Mouse (Mus musculus) liver, embryonic 15.5 days (tissue): ENCODE data around the gene Syncrip. TPM values are rescaled to one million over a fixed set of nuclear protein-coding genes. Genes with fewer than 3 reads are reported as not detected.
"Not testable (repeated sequence)": the region's sequence is repeated elsewhere in the genome, so short reads cannot be mapped to it uniquely, and the experiment has no call there.

Experiments used
- ATAC-seq: fragments of 200-750 bp; cut with Nextera tagmentation; 2 replicates; pipeline ENCODE4 v1.8.0; 2017; ENCODE audit warnings: moderate number of reproducible peaks, mild to moderate bottlenecking, moderate library complexity; ENCODE audit not compliant: insufficient read depth
- H3K27ac ChIP-seq: fragments of 300-500 bp; sonication (generic); replicated peaks from 2 replicates; pipeline ENCODE4 v1.5.1; 2015; ENCODE audit warnings: mild to moderate bottlenecking, inconsistent platforms
- H3K27me3 ChIP-seq: fragments of 300-500 bp; sonication (generic); 2 replicates; pipeline ENCODE4 v1.6.1; 2015; ENCODE audit warnings: mild to moderate bottlenecking, inconsistent platforms
- H3K36me3 ChIP-seq: fragments of 300-500 bp; sonication (generic); replicated peaks from 2 replicates; pipeline ENCODE4 v1.6.1; 2015; ENCODE audit warnings: moderate library complexity, mild to moderate bottlenecking, inconsistent platforms
- H3K4me1 ChIP-seq: fragments of 300-500 bp; sonication (generic); replicated peaks from 2 replicates; pipeline ENCODE4 v1.6.1; 2015; ENCODE audit warnings: inconsistent platforms
- H3K4me2 ChIP-seq: fragments of 300-500 bp; sonication (generic); 2 replicates; pipeline ENCODE4 v1.6.1; 2015; ENCODE audit warnings: moderate library complexity, mild to moderate bottlenecking, inconsistent platforms
- H3K4me3 ChIP-seq: fragments of 300-500 bp; sonication (generic); replicated peaks from 2 replicates; pipeline ENCODE4 v1.5.1; 2015; ENCODE audit warnings: mild to moderate bottlenecking, inconsistent platforms
- H3K9ac ChIP-seq: fragments of 300-500 bp; sonication (generic); 2 replicates; pipeline ENCODE4 v1.6.1; 2015; ENCODE audit warnings: moderate library complexity, mild to moderate bottlenecking, inconsistent platforms
- H3K9me3 ChIP-seq: fragments of 300-500 bp; sonication (generic); replicated peaks from 2 replicates; pipeline ENCODE4 v1.6.1; 2016; ENCODE audit warnings: inconsistent platforms
- WGBS: fragments of 180-500 bp; shearing (Covaris S2); methylation state at CpG from one replicate; pipeline ENCODE4 v1.1.7; 2015; ENCODE audit warnings: mixed read lengths; ENCODE audit not compliant: insufficient replicate concordance; 5-methylcytosine and 5-hydroxymethylcytosine counted together
- polyA plus RNA-seq: library from polyadenylated mRNA; unstranded; fragments of >200 nt; fragmentation: Nextera tagmentation; extraction: Ambion mirVana; gene quantifications from 2 replicates; pipeline ENCODE4 v1.2.1, GENCODE M21; 2015

Syncrip gene
- polyA plus RNA-seq, 1 experiment from 2014 or later: 33.1 TPM

- H3K27me3 ChIP-seq: peaks cover 21% of the 10 kb centered on the region
- H3K36me3 ChIP-seq: peaks cover 15% of the 10 kb centered on the region
- no peaks in the 10 kb centered on the region for H3K9me3 ChIP-seq
- H3K4me3 ChIP-seq: peak overlapping the region; percentile 98
- peak overlapping the region; percentile 95 for H3K4me2 ChIP-seq
- WGBS: 0% methylated on average over 41 of the region's 43 CpGs
- peaks cover 38% of the 10 kb centered on the region for H3K4me1 ChIP-seq
- no peak; the same call in 1 of the 2 replicates for ATAC-seq
- H3K9ac ChIP-seq: peak overlapping the region; percentile 95
- H3K27ac ChIP-seq: peak overlapping the region; percentile 92
Measured at GRCm38 (mm10) chr9:88481791-88482160, 598 bp downstream of the Syncrip start.

DNA sequence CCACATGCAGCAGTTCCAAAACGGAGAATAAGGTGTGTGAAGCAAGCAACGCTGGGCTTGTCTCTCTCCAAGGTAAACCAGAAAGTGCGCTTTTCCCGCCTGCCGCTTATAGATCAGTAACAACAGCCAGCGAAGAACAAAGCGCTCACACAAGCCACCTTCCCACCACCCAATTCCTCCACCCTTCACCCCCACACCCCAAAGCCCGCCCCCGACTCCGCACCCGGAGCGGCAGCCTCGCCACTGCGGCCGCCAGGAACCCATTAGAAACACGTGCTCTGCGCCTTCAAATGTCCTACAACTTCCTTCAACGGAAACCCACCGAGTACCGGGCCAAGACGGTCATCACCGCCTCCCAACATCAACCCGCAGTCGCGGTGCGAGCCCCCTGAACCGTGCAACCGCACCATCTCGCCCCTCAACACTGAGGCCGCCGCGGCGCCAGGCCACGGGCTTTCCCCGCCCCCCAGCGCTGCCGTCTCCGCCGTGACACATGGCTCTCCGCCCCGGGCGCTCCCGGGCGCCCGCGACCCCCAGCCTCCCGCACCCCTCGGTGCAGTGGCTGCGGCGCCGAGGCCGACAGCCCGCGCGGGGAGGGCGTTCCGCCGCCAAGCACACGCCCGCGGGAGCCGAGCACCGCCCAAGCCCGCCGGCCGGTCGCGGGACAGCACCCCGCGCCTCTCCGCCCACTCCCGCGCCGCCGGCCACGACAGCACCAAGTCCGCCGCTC is 1.1 kb downstream of the Syncrip start:
- Histone ChIP-seq H3K4me2 (peak overlapping the region; percentile 95), H3K27ac (peak overlapping the region; percentile 92), H3K9ac (peak overlapping the region; percentile 95), H3K4me3 (peak overlapping the region; percentile 98), H3K9me3 (no peaks in the 10 kb centered on the region), H3K27me3 (peaks cover 21% of the 10 kb centered on the region), H3K4me1 (peaks cover 38% of the 10 kb centered on the region), H3K36me3 (peaks cover 21% of the 10 kb centered on the region)
- WGBS: under 1% methylated on average over 75 of the region's 78 CpGs
- ATAC-seq: peak; percentile 40

DNA sequence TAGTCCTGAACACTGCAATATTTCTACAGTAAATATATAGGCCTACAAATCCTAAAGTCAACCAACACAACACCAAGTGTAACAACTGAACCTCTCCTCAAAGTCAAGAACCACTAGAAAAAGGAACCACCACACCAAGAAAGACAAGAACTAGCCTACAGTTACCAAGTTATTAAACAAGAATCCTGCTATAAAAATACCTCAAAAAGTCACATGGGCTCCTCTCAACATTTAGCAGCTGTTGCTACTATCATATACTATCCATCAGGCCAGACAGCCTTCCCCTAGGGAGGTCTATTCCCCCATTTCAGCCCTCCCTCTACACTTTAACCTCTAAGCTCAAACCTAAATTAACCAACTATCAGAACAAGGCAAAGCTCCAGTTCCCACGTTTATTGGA is 2.3 kb downstream of the Syncrip start:
- Histone ChIP-seq H3K36me3 (peaks cover 31% of the 10 kb centered on the region), H3K27ac (no peak overlapping the region)

DNA sequence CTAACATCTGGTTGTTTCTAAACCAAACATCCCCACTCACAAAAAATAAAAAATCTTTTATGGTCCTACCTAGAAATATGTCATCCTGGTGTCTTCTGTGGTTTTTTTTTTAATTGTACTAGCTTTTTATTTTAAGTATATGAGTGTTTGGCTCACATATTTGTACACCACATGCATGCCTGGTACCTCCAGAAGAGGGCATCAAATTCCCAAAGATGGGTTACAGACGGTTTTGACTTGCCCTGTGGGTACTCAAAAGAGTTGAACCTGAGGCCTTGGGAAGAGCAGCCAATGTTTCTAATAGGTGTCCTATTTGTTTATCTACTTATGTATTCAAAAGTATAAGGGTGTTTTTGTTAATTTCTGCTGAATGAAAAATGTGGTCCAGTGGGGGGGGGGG is 6.2 kb downstream of the Syncrip start:
- ATAC-seq: no peak
- no peak overlapping the region for H3K9ac ChIP-seq
- no peak overlapping the region for H3K4me2 ChIP-seq
- H3K4me1 ChIP-seq: peaks cover 17% of the 10 kb centered on the region
- WGBS: 60% methylated on average over 1 of the region's 1 CpGs
- peaks cover 60% of the 10 kb centered on the region for H3K36me3 ChIP-seq
- H3K27me3 ChIP-seq: no peaks in the 10 kb centered on the region
- no peak overlapping the region for H3K4me3 ChIP-seq
- H3K9me3 ChIP-seq: no peaks in the 10 kb centered on the region
- no peak overlapping the region for H3K27ac ChIP-seq

More for the DNA sequence above, 2.3 kb downstream of the Syncrip start:
- H3K9ac ChIP-seq: peak overlapping the region; percentile 26
- H3K4me1 ChIP-seq: peaks cover 38% of the 10 kb centered on the region
- H3K4me2 ChIP-seq: peak overlapping the region; percentile 95
- H3K27me3 ChIP-seq: peaks cover 21% of the 10 kb centered on the region
- ATAC-seq: no peak
- 2% methylated on average over 1 of the region's 1 CpGs for WGBS
- H3K9me3 ChIP-seq: no peaks in the 10 kb centered on the region
- peak overlapping the region; percentile 98 for H3K4me3 ChIP-seq

DNA sequence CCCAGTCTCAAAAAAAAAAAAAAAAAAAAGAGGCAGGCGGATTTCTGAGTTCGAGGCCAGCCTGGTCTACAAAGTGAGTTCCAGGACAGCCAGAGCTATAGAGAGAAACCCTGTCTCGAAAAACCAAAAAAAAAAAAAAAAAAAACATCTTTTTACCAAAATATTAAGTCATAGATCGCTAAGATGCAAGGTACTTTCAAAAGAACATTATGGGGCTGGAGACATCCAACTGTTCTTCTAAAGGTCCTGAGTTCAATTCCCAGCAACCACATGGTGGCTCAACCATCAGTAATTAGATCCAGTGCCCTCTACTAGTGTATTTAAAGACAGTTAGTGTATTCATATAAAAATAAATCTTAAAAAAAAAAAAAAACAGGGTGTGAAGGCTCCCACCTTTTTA is 21.4 kb downstream of the Syncrip start:
- H3K36me3 ChIP-seq: peaks cover 63% of the 10 kb centered on the region
- H3K4me3 ChIP-seq, H3K27me3 ChIP-seq, ATAC-seq, H3K9ac ChIP-seq, H3K9me3 ChIP-seq, H3K27ac ChIP-seq, H3K4me2 ChIP-seq, H3K4me1 ChIP-seq: not testable (repeated sequence)
- whole genome bisulfite sequencing: 79% methylated on average over 3 of the region's 4 CpGs

- Histone ChIP-seq H3K9me3 (no peaks in the 10 kb centered on the region), H3K36me3 (0 out of 2 replicates have a peak, but pooled peaks cover 3% of the 10 kb centered on the region), H3K4me1 (peaks cover 19% of the 10 kb centered on the region), H3K27ac (no peak overlapping the region), H3K27me3 (no peaks in the 10 kb centered on the region), H3K9ac (no peak overlapping the region), H3K4me2 (peak overlapping the region; percentile 97), H3K4me3 (no peak overlapping the region)
- WGBS: 26% methylated on average over 5 of the region's 5 CpGs
- ATAC-seq: no peak
Measured at GRCm38 (mm10) chr9:88439991-88440390, 42.4 kb downstream of the Syncrip start.

DNA sequence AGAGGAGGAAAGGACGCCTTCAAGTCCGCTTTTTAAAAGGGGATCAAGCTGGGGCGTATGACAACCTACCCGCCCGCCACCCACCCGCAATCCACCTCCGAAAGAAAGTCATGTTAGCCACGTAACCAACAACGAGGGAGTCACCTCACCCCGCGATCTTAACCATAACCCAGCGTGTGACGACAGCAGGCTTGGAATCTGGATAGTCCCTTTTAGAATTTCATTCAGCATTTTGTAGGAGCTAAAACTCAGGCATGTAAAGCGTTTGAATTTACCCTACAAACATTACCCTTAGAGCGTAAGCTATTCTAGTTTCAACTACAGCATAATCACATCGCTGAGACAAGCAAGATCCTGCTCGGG is 43.2 kb downstream of the Syncrip start:
- Histone ChIP-seq H3K4me1 (peaks cover 19% of the 10 kb centered on the region), H3K27me3 (no peaks in the 10 kb centered on the region), H3K9ac (peak overlapping the region; percentile 88), H3K4me2 (peak overlapping the region; percentile 97), H3K9me3 (no peaks in the 10 kb centered on the region), H3K36me3 (no peaks in the 10 kb centered on the region), H3K27ac (peak overlapping the region; percentile 93), H3K4me3 (peak overlapping the region; percentile 92)
- WGBS: under 1% methylated on average over 17 of the region's 17 CpGs
- peak; percentile 21; the same call in 1 of the 2 replicates for ATAC-seq

DNA sequence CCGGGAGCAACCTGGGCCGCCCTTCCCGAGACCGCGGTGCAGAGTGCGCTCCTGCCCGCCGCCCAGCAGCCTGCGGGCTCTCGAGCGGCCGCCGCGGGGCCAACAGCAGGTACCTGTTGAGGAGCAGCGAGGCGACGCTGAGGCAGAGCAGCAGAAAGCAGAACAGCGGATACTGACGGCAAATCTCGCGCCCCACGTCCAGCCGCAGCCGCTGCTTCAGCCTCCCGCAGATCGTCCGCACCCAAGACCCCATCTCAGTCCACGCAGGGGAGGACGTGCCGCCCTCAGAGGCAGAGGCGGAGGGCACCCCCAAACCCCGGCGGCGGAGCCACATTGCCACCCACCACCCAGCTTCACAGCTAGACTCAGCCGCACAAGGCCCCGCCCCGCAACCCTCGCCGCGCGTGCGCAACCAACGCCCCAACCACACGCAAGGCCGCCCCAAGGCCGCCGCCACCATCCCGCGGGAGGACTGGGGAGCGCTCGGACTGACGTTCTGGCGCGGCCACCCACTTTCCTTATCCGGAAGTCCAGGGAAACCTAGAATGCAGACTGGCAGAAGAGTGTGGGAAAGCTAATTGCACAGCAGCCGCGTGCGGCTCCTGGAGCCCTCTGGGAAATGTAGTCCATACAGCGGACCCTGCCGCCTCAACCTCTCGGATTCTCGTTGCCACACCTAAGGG is 43.7 kb downstream of the Syncrip start, which contains the start of gene Snx14:
TSS of gene Snx14 (minus strand) at position 404 of the 683 bp plus-strand sequence.
- ATAC-seq: peak; percentile 97
- H3K9ac ChIP-seq: peak within 1 kb of the TSS; percentile 88
- H3K9me3 ChIP-seq: no peaks in the 10 kb centered on the region
- H3K27ac ChIP-seq: peak within 1 kb of the TSS; percentile 93
- peak within 1 kb of the TSS; percentile 97 for H3K4me2 ChIP-seq
- peaks cover 19% of the 10 kb centered on the region for H3K4me1 ChIP-seq
- H3K4me3 ChIP-seq: peak within 1 kb of the TSS; percentile 92
- 0% methylated on average over 62 of the region's 62 CpGs for WGBS
- no peaks in the 10 kb centered on the region for H3K36me3 ChIP-seq
- H3K27me3 ChIP-seq: no peaks in the 10 kb centered on the region

- H3K4me2 ChIP-seq: peak overlapping the region; percentile 97
- no peaks in the 10 kb centered on the region for H3K27me3 ChIP-seq
- WGBS: under 1% methylated on average over 15 of the region's 15 CpGs
- no peaks in the 10 kb centered on the region for H3K36me3 ChIP-seq
- H3K4me1 ChIP-seq: peaks cover 19% of the 10 kb centered on the region
- H3K9me3 ChIP-seq: no peaks in the 10 kb centered on the region
- peak overlapping the region; percentile 92 for H3K4me3 ChIP-seq
- ATAC-seq: peak; percentile 14; the same call in 1 of the 2 replicates
- H3K9ac ChIP-seq: peak overlapping the region; percentile 88
- H3K27ac ChIP-seq: peak overlapping the region; percentile 93
Measured at GRCm38 (mm10) chr9:88438237-88438554, 44.2 kb downstream of the Syncrip start.

DNA sequence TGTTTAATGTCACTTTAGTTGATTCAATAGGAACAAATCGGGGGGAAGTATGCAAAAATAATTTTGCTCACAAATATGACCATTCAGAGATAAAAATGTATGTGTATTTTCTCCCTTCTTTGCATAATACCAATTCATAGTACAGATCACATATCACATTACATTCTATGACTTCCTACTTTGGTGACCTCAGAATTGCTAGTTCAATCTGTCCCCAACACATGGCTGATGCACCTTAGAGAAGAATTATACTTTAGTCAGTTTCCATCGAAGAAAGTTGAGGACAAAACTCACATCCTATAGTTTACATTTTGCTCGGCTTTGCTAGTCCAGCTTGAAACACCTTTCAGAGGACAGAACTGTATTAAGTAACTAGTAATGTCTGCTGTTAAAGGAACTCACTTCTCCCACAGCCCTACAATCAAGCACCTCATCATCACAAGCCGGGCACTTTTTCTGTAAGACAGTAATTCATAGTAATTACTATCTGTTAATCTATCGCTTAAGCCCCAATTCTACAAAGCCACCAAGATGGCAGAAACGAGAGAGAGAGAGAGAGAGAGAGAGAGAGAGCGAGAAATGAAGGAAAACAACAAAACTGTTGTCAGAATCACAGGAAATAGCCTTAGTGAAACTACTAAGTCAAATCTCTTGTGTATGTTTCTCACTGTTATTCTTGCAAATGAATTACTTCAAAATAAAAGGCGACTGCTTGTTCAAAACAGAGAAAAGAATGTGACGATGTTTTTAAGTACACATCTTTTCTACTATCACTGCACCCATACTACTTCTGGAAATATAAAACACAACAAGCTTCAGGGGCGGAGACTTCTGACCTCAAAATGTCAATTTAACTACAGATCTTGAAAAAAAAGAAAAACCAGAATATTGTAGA is 44.8 kb downstream of the Syncrip start:
- Histone ChIP-seq H3K9ac (peak overlapping the region; percentile 88), H3K27ac (peak overlapping the region; percentile 93), H3K4me2 (peak overlapping the region; percentile 97), H3K4me1 (peaks cover 19% of the 10 kb centered on the region), H3K27me3 (no peaks in the 10 kb centered on the region), H3K9me3 (no peaks in the 10 kb centered on the region), H3K4me3 (peak overlapping the region; percentile 92), H3K36me3 (no peaks in the 10 kb centered on the region)
- ATAC-seq: no peak
- WGBS: 29% methylated on average over 10 of the region's 10 CpGs

DNA sequence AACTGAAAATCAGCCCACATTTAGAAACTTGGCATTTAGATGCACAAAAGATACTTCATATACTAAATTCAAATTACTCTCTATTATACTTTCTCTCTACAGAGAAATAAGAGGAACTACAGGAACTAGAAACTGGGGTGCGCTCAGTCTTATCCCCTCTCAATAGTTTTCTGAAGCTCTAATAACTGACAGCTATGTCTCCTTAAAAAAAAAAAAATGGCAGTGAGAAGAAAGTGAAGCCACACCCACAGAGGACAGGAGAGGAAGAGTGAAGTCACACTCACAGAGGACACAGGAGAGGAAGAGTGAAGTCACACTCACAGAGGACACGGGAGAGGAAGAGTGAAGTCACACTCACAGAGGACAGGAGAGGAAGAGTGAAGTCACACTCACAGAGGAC is 58.0 kb downstream of the Syncrip start:
- Histone ChIP-seq H3K27ac (no peak overlapping the region), H3K4me2 (no peak overlapping the region), H3K27me3 (no peaks in the 10 kb centered on the region), H3K36me3 (peaks cover 15% of the 10 kb centered on the region), H3K4me1 (no peaks in the 10 kb centered on the region), H3K4me3 (no peak overlapping the region), H3K9me3 (no peaks in the 10 kb centered on the region), H3K9ac (no peak overlapping the region)
- ATAC-seq: no peak
- WGBS: 65% methylated on average over 2 of the region's 2 CpGs
